Mouse (Mus musculus) thymus, postnatal 25 days (tissue): ENCODE results near the gene Fn3krp.

Experiments used
- DNase-seq: peaks from one replicate; pipeline ENCODE4 v3.0.0; 2022

The Fn3krp gene

GRCm38 (mm10) chr11:121451216-121451726 is 30.1 kb downstream of the Fn3krp start:
- no peak for DNase-seq

DNA sequence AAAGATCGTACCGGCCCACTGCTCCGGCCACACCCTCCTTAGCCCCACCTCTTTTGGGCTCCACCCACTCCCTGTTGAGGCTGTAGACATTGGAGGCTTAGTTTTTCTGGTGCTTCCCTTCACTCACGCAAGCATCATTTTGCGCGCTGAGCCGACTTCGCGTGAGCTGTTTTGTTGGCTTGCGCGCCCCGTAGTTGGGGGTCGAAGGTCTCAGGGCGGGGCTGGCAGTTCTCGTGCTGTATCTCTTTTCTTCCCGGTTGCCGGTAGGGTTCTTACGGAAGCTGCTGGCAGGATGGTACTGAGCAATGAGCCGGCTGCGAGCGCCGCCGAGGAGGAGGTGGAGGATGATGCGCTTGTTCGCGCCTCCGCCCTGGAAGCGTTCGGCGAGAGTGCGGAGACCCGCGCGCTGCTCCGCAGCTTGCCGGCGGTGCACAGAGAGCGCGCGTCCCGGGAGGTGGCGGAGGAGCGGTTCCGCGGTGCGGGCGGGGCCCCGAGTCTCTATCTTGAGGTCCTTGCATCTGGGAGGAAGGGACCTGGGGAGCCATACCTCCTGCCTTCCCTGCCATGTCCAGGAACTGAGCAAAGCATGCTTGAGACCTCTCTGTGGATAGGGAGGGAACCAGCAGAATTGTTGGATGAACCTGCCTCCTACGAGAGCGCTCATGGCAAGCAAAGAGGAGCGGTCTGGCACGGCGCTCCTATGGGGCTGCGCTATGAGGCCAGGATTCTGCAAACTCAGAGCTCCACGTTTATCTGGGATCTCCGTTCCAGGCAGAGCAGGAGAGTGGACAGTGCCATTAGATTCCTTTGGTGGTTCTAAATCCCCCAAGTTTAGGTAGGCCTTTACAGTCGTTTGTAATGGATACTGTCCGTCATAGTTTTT is 30.8 kb downstream of the Fn3krp start, which contains the start of gene Tbcd:
Gene Tbcd (plus strand): TSS at position 197 of the 883 bp plus-strand sequence.
- peak; percentile 97 for DNase-seq

DNA sequence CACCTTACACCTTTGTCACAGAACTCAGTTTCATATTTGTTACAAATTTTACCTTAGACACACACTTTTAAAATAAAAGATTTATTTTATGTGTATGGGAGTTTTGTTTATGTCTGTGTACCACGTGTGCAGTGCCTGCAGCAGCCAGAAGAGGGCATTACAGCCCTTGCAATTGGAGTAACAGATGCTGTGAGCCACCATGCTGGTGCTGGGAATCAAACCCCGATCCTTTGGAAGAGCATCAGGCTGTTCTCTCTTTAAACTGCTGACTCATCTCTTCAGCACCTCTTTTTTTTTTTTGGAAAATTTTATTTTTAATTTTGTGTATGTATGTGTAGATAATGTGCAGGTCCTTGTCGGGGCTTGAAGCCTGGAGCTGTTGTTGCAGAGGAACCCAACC is 36.7 kb downstream of the Fn3krp start:
- DNase-seq = no peak

DNA sequence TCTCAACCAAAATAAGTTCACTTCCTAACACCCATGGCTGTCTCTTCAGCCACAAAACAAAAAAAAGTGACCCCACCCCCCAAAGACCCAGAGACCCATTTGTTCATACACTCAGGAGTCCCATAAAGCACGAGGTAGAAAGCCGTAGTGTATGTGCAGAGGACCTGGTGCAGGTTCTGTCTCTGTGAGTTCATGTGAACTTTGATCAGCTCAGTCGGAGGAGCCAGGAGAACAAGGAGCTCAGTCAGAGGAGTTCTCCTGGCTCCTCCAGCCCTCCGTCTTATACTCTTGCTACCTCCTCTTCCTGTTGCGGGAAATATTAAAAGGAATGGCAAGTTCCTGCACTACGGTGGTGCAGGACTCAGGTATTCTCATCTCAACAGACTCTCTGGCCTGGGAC is 46.2 kb downstream of the Fn3krp start:
- no peak for DNase-seq

DNA sequence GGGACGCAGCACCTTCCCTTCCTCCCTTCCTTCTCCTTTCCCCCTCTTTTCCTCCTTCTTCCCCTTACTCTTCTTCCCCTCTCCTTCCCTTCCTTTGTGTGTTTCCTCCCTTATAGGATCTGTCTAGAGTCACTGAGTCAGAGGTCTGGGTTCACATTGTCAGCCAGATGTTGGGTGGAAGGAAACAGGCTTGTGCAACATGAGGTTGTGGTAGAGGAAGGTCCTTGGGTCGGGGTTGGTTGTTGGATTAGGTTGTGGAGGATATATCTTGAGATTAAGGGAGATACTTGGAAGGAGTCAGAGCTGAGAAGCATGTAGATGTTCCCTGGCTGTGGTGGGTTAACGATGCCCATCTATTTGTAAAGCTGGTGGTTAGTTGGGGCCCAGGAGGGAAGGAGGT is 53.6 kb downstream of the Fn3krp start:
- no peak for DNase-seq

DNA sequence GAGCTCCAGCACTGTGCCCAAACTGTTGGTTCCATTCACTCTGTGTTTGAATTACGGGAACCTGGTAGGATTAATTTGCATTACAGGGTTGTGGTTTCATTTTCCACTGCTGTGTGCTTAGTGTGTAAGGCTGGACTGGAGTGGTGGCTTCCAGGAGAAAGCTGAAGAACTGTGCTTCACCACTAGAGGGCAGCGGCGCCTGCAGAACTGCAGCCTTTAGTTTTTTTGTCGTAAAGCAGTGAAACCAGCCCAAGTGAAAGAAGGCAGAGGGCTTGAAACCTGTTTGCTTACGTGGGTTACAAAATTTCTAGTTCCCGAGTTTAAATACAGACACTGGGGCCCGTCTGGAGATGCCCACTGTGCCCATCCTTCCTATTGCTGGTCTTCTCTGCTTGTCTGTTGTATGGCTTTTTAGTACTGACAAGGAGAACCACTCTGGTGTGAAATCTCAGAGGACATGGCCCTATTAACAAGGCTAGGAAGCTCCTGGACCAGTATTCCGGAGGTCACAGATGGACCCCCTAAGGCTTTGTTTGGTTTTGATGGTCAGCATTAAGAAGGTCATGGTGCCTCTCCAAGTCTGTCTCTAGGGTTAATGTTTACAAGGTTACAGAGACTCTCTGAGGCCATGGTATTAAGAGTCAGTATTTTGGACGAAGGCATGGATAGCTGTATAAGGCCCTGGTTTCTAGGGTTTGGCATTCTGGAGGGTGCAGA is 54.7 kb downstream of the Fn3krp start:
- DNase-seq = peak; percentile 77

- no peak for DNase-seq
Measured at GRCm38 (mm10) chr11:121479476-121480203, 58.4 kb downstream of the Fn3krp start.
